Mouse (Mus musculus) ES-E14 (cell line): ENCODE results near the gene Ren1. TPM values are rescaled to one million over a fixed set of nuclear protein-coding genes. Genes with fewer than 3 reads are reported as not detected.

ENCODE experiments used
- DNase-seq: peaks from one replicate; pipeline ENCODE4 v3.0.0-alpha.2; 2013; ENCODE audit warnings: low read depth, low spot score
- H3K27ac ChIP-seq: 2 replicates; pipeline ENCODE4 v1.5.1; 2012; ENCODE audit warnings: low read depth, mild to moderate bottlenecking, low read length, moderate library complexity, mixed read lengths; ENCODE audit not compliant: poor library complexity, insufficient read depth, severe bottlenecking
- H3K36me3 ChIP-seq: 2 replicates; pipeline ENCODE4 v1.6.1; 2012; ENCODE audit warnings: mild to moderate bottlenecking, low read length, moderate library complexity, mixed read lengths; ENCODE audit not compliant: control insufficient read depth, poor library complexity, insufficient read depth, severe bottlenecking
- H3K4me1 ChIP-seq, 2 experiments: fragments of 150-350 bp in 1 of 2; sonication (generic) in 1 of 2; 2 replicates each; pipeline ENCODE4 v1.6.1; 2012; ENCODE audit warnings: low read length in 2 of 2, mild to moderate bottlenecking in 1 of 2, mixed read lengths in 1 of 2; ENCODE audit not compliant: control insufficient read depth in 2 of 2, insufficient read depth in 2 of 2, poor library complexity in 1 of 2
- H3K4me3 ChIP-seq, 2 experiments: fragments of 150-350 bp in 1 of 2; sonication (generic) in 1 of 2; 2 replicates each; pipeline ENCODE4 v1.5.1; 2012; ENCODE audit warnings: low read length in 2 of 2, low read depth in 1 of 2, mild to moderate bottlenecking in 1 of 2, mixed read lengths in 1 of 2; ENCODE audit not compliant: insufficient read depth in 1 of 2, poor library complexity in 1 of 2, severe bottlenecking in 1 of 2
- H3K9ac ChIP-seq: 2 replicates; pipeline ENCODE4 v1.6.1; 2012; ENCODE audit warnings: low read depth, mild to moderate bottlenecking, low read length, mixed read lengths; ENCODE audit not compliant: poor library complexity, insufficient read depth, severe bottlenecking
- H3K9me3 ChIP-seq: fragments of 150-350 bp; sonication (generic); 2 replicates; pipeline ENCODE4 v1.6.1; 2012; ENCODE audit warnings: low read depth, mild to moderate bottlenecking, low read length; ENCODE audit not compliant: control insufficient read depth, insufficient read depth
- CHD2 ChIP-seq: IDR thresholded peaks from 2 replicates; pipeline ENCODE4 v1.6.1; 2014; ENCODE audit warnings: mild to moderate bottlenecking, low read depth, low read length, inconsistent platforms
- HCFC1 ChIP-seq: IDR thresholded peaks from 2 replicates; pipeline ENCODE4 v1.6.1; 2012; ENCODE audit warnings: low read length, inconsistent platforms, borderline replicate concordance; ENCODE audit not compliant: insufficient read depth
- MAFK ChIP-seq: IDR thresholded peaks from 2 replicates; pipeline ENCODE4 v1.6.1; 2014; ENCODE audit warnings: mild to moderate bottlenecking, low read depth, low read length, inconsistent platforms; ENCODE audit not compliant: insufficient read depth
- ZC3H11A ChIP-seq: IDR thresholded peaks from 2 replicates; pipeline ENCODE4 v1.6.1; 2012; ENCODE audit warnings: low read depth, mild to moderate bottlenecking, inconsistent platforms, low read length, borderline replicate concordance
- ZNF384 ChIP-seq: IDR thresholded peaks from 2 replicates; pipeline ENCODE4 v1.6.1; 2012; ENCODE audit warnings: low read depth, low read length, inconsistent platforms
- in situ Hi-C, 2 experiments: fragments of 600-800 bp; cut with MboI; formaldehyde crosslinking; loops; one replicate each; pipeline ENCODE4 v1.15.1; 2025; ENCODE audit warnings: low sequenced_read_pairs in 2 of 2, inconsistent platforms in 1 of 2; ENCODE audit not compliant: unreplicated experiment in 2 of 2
- total RNA-seq: library from RNA; depleted of rRNA; stranded (reverse); fragments of 300-350 nt; gene quantifications from 2 replicates; pipeline ENCODE4 v1.2.3, GENCODE M21; 2012

Gene Ren1
- total RNA-seq, 1 experiment, result 0.67 TPM

GRCm38 (mm10) chr1:133397483-133398237, 47.4 kb downstream of the Ren1 start:
- Histone ChIP-seq H3K9ac (peak overlapping the region; percentile 57; the same call in 1 of the 2 replicates), H3K9me3 (no peaks in the 10 kb centered on the region), H3K4me3 (peak overlapping the region in 1 of 2 experiments; percentile 41; a peak in 2 of 4 replicates), H3K36me3 (no peaks in the 10 kb centered on the region), H3K4me1 (peaks cover 0 to 44% of the 10 kb centered on the region in 2 experiments; a peak in 3 of 4 replicates), H3K27ac (peak overlapping the region; percentile 88)
- in situ Hi-C loops, result loop anchor here in 1 of 2 experiments (25.0 kb wide), 1 partner anchor 215 kb away; the partner anchor contains the start of gene Snrpe
- TF ChIP-seq ZNF384 (no peak), MAFK (0 out of 2 replicates have a peak, but pooled peaks have one; percentile 50), CHD2 (0 out of 2 replicates have a peak, but pooled peaks have one; percentile 13), HCFC1 (no peak)
- DNase-seq, result peak; percentile 88

- H3K9me3 ChIP-seq, result no peaks in the 10 kb centered on the region
- no peak for DNase-seq
- H3K9ac ChIP-seq, result no peak overlapping the region
- H3K4me3 ChIP-seq, result no peak overlapping the region
- in situ Hi-C loops, result no loop called here
- no peak overlapping the region for H3K27ac ChIP-seq
- TF ChIP-seq MAFK (no peak), ZNF384 (no peak), HCFC1 (no peak), CHD2 (no peak), ZC3H11A (no peak)
- H3K4me1 ChIP-seq, result peaks cover 0 to 36% of the 10 kb centered on the region in 2 experiments; a peak in 3 of 4 replicates
- no peaks in the 10 kb centered on the region for H3K36me3 ChIP-seq
Measured at GRCm38 (mm10) chr1:133400014-133400725, 49.9 kb downstream of the Ren1 start.

GRCm38 (mm10) chr1:133404005-133404404, 53.7 kb downstream of the Ren1 start:
- peaks cover 1 to 24% of the 10 kb centered on the region in 2 experiments; a peak in 2 of 4 replicates for H3K4me1 ChIP-seq
- H3K4me3 ChIP-seq, result no peak overlapping the region
- TF ChIP-seq ZNF384 (no peak), MAFK (no peak), CHD2 (no peak)
- no peak for DNase-seq
- no peaks in the 10 kb centered on the region for H3K36me3 ChIP-seq
- H3K27ac ChIP-seq, result no peak overlapping the region
- H3K9ac ChIP-seq, result no peak overlapping the region
- in situ Hi-C loops, result no loop called here
- no peaks in the 10 kb centered on the region for H3K9me3 ChIP-seq

- H3K27ac ChIP-seq, result no peak overlapping the region
- no peaks in the 10 kb centered on the region for H3K9me3 ChIP-seq
- in situ Hi-C loops, result no loop called here
- peaks cover 7 to 23% of the 10 kb centered on the region in 2 experiments; a peak in 3 of 4 replicates for H3K4me1 ChIP-seq
- DNase-seq, result no peak
- H3K4me3 ChIP-seq, result no peak overlapping the region
- TF ChIP-seq ZC3H11A (no peak), CHD2 (no peak), ZNF384 (no peak), HCFC1 (no peak), MAFK (no peak)
- no peak overlapping the region for H3K9ac ChIP-seq
- no peaks in the 10 kb centered on the region for H3K36me3 ChIP-seq
Measured at GRCm38 (mm10) chr1:133406614-133407013, 56.3 kb downstream of the Ren1 start.
